Mouse (Mus musculus): ENCODE data around the gene Gkap1.

Gkap1 gene

GRCm38 (mm10) chr13:58261674-58262073, 13.8 kb downstream of the Gkap1 start:
- DNase-seq = no peak

GRCm38 (mm10) chr13:58253268-58253667, 22.2 kb downstream of the Gkap1 start:
- no peak for DNase-seq

GRCm38 (mm10) chr13:58248957-58249356, 26.5 kb downstream of the Gkap1 start:
- DNase-seq = no peak

GRCm38 (mm10) chr13:58236536-58236935, 39.0 kb downstream of the Gkap1 start:
- no peak for DNase-seq

- DNase-seq = peak; percentile 76
These were observed 42.9 kb downstream of the Gkap1 start for GRCm38 (mm10) chr13:58232611-58233010.

GRCm38 (mm10) chr13:58232070-58232469, 43.4 kb downstream of the Gkap1 start:
- DNase-seq = no peak

- DNase-seq = no peak
These were observed 46.9 kb downstream of the Gkap1 start for GRCm38 (mm10) chr13:58228624-58229023.

- DNase-seq = no peak
These were observed 49.8 kb downstream of the Gkap1 start for GRCm38 (mm10) chr13:58225694-58226093.

- DNase-seq = peak; percentile 61
These were observed 55.3 kb downstream of the Gkap1 start for GRCm38 (mm10) chr13:58220206-58220605.

- no peak for DNase-seq
These were observed 58.0 kb downstream of the Gkap1 start for GRCm38 (mm10) chr13:58217536-58217935.

GRCm38 (mm10) chr13:58216395-58216794, 59.1 kb downstream of the Gkap1 start:
- peak; percentile 83 for DNase-seq

GRCm38 (mm10) chr13:58215592-58216341, 59.7 kb downstream of the Gkap1 start, which contains the start of gene Ubqln1:
Gene Ubqln1 (minus strand): TSS chr13:58215653.
- DNase-seq = peak; percentile 90

GRCm38 (mm10) chr13:58215253-58215591, 60.3 kb downstream of the Gkap1 start:
- no peak for DNase-seq

- no peak for DNase-seq
These were observed 60.9 kb downstream of the Gkap1 start for GRCm38 (mm10) chr13:58214346-58215252.

GRCm38 (mm10) chr13:58213801-58214200, 61.7 kb downstream of the Gkap1 start:
- no peak for DNase-seq

GRCm38 (mm10) chr13:58212530-58212929, 63.0 kb downstream of the Gkap1 start:
- DNase-seq = no peak

- no peak for DNase-seq
These were observed 65.1 kb downstream of the Gkap1 start for GRCm38 (mm10) chr13:58210441-58210840.

- DNase-seq = no peak
These were observed 69.4 kb downstream of the Gkap1 start for GRCm38 (mm10) chr13:58206084-58206483.

GRCm38 (mm10) chr13:58204986-58205385, 70.5 kb downstream of the Gkap1 start:
- DNase-seq = no peak

GRCm38 (mm10) chr13:58204202-58204601, 71.3 kb downstream of the Gkap1 start:
- DNase-seq = no peak

GRCm38 (mm10) chr13:58202903-58203302, 72.6 kb downstream of the Gkap1 start:
- DNase-seq = no peak

- no peak for DNase-seq
These were observed 73.6 kb downstream of the Gkap1 start for GRCm38 (mm10) chr13:58201908-58202307.

- no peak for DNase-seq
These were observed 74.2 kb downstream of the Gkap1 start for GRCm38 (mm10) chr13:58201343-58201742.
